Mouse (Mus musculus) leukemia stem cell, adult 10-12 weeks (primary cell): ENCODE measurements around the gene Gm44579. TPM values are rescaled to one million over a fixed set of nuclear protein-coding genes. Genes with fewer than 3 reads are reported as not detected.

Experiments
- polyA plus RNA-seq: library from polyadenylated mRNA; stranded (reverse); fragments of >175 nt; gene quantifications from 2 replicates; pipeline ENCODE4 v1.2.3, GENCODE M21; 2012; ENCODE audit warnings: low replicate concordance

The Gm44579 gene
- 0.08 TPM in 1 of 2 replicates, not detected in the other for polyA plus RNA-seq

GRCm38 (mm10) chr15:98220877-98221276 is at the start of gene Gm44579, which contains the start of gene Olfr287:
TSS of gene Gm44579 (minus strand) at chr15:98220977.
TSS of gene Olfr287 (minus strand) at chr15:98221056.

GRCm38 (mm10) chr15:98257193-98257592 is 36.4 kb upstream of the Gm44579 start, which contains the start of gene H1fnt:
TSS of gene H1fnt (minus strand) at chr15:98257293.

GRCm38 (mm10) chr15:98234350-98234749 is 13.6 kb upstream of the Gm44579 start, which contains the start of gene Olfr286:
TSS of gene Olfr286 (minus strand) at chr15:98234450.

GRCm38 (mm10) chr15:98195442-98195841 is 25.3 kb downstream of the Gm44579 start, which contains the start of gene Olfr288:
TSS of gene Olfr288 (minus strand) at chr15:98195542.

GRCm38 (mm10) chr15:98166963-98167644 is 53.7 kb downstream of the Gm44579 start, which contains the start of gene Ccdc184:
TSS of gene Ccdc184 (plus strand) at chr15:98167158.

GRCm38 (mm10) chr15:98165525-98165924 is 55.3 kb downstream of the Gm44579 start, which contains the start of gene Asb8:
TSS of gene Asb8 (minus strand) at chr15:98165625.

Other genes starting within 250 kb of the Gm44579 start
- gene Col2a1, start 216.3 kb downstream of the Gm44579 start, polyA plus RNA-seq: not detected in 2 replicates
- 10.8 and 21.1 TPM in 2 replicates for gene Pfkm, start 128.4 kb downstream of the Gm44579 start, polyA plus RNA-seq
- gene Senp1, start 127.2 kb downstream of the Gm44579 start, polyA plus RNA-seq: 20.6 and 31.0 TPM in 2 replicates
- gene Asb8, start 55.4 kb downstream of the Gm44579 start, polyA plus RNA-seq: 1.5 and 4.5 TPM in 2 replicates
- 0.27 and 0.57 TPM in 2 replicates for gene Ccdc184, start 53.8 kb downstream of the Gm44579 start, polyA plus RNA-seq
- not detected in 2 replicates for gene Olfr288, start 25.4 kb downstream of the Gm44579 start, polyA plus RNA-seq
- gene Olfr287, start 79 bp upstream of the Gm44579 start, polyA plus RNA-seq: not detected in 2 replicates
- gene Olfr286, start 13.5 kb upstream of the Gm44579 start, polyA plus RNA-seq: not detected in 2 replicates
- gene H1fnt, start 36.3 kb upstream of the Gm44579 start, polyA plus RNA-seq: not detected in 2 replicates
- gene Zfp641, start 75.2 kb upstream of the Gm44579 start, polyA plus RNA-seq: 0.03 TPM in 1 of 2 replicates, not detected in the other
- gene Olfr285, start 96.4 kb upstream of the Gm44579 start, polyA plus RNA-seq: not detected in 2 replicates
- gene Olfr284, start 120.0 kb upstream of the Gm44579 start, polyA plus RNA-seq: not detected in 2 replicates
- gene Olfr283, start 160.0 kb upstream of the Gm44579 start, polyA plus RNA-seq: 0.09 TPM in 1 of 2 replicates, not detected in the other
- gene Olfr282, start 210.2 kb upstream of the Gm44579 start, polyA plus RNA-seq: not detected in 2 replicates
- gene Olfr281, start 231.6 kb upstream of the Gm44579 start, polyA plus RNA-seq: not detected in 2 replicates
- gene OR5BS1P, start 248.9 kb upstream of the Gm44579 start, polyA plus RNA-seq: 0.08 TPM in 1 of 2 replicates, not detected in the other